Mouse (Mus musculus) ovary, adult 10 weeks (tissue): Measurements from ENCODE around the gene Htr5a. TPM values are rescaled to one million over a fixed set of nuclear protein-coding genes. Genes with fewer than 3 reads are reported as not detected.

ENCODE experiments used
- polyA plus RNA-seq: library from polyadenylated mRNA; stranded (reverse); fragments of 350-450 nt; fragmentation: Illumina TruSeq; extraction: RNeasy Lipid Tissue Mini Kit (QIAGEN cat#74804); gene quantifications from one replicate; pipeline ENCODE4 v1.2.3, GENCODE M21; 2014

Htr5a gene
- 0.74 TPM for polyA plus RNA-seq

GRCm38 (mm10) chr5:27841701-27842295 lies at the start of gene Htr5a:
TSS of gene Htr5a (plus strand) at chr5:27842149.

Other genes starting within 250 kb of the Htr5a start
- 10.4 TPM for gene Paxip1, start 50.5 kb upstream of the Htr5a start, polyA plus RNA-seq
- gene Insig1, start 229.2 kb downstream of the Htr5a start, polyA plus RNA-seq, result 107 TPM